Mouse (Mus musculus) cerebellum, postnatal 25 days (tissue): ENCODE measurements around the gene Mmp23.
"Not testable (repeated sequence)": the region's sequence is repeated elsewhere in the genome, so short reads cannot be mapped to it uniquely, and the experiment has no call there.

Source experiments
- DNase-seq, 2 experiments: peaks; one replicate each; pipeline ENCODE4 v3.0.0; 2021; ENCODE audit warnings: mixed read lengths in 2 of 2

Mmp23 gene

GRCm38 (mm10) chr4:155654456-155655298 is 1.5 kb upstream of the Mmp23 start:
- DNase-seq: peak; percentile 76 to 82

GRCm38 (mm10) chr4:155654183-155654455 is 935 bp upstream of the Mmp23 start:
- no peak for DNase-seq

- peak; percentile 71 to 73 for DNase-seq
Measured at GRCm38 (mm10) chr4:155653451-155654182, 433 bp upstream of the Mmp23 start.

GRCm38 (mm10) chr4:155652283-155653085 is 700 bp downstream of the Mmp23 start:
- DNase-seq: peak in 1 of 2 experiments; percentile 65

- DNase-seq: peak in 1 of 2 experiments; percentile 18
Measured at GRCm38 (mm10) chr4:155651553-155652269, 1.5 kb downstream of the Mmp23 start.

GRCm38 (mm10) chr4:155649355-155649754 is 3.8 kb downstream of the Mmp23 start:
- peak; percentile 27 to 44 for DNase-seq

- DNase-seq: no peak
Measured at GRCm38 (mm10) chr4:155645721-155646120, 7.5 kb downstream of the Mmp23 start.

GRCm38 (mm10) chr4:155645308-155645707 is 7.9 kb downstream of the Mmp23 start, which contains the start of gene Gm10563:
TSS of gene Gm10563 (minus strand) at chr4:155645408.
- not testable (repeated sequence) for DNase-seq

- DNase-seq: no peak
Measured at GRCm38 (mm10) chr4:155643531-155643930, 9.7 kb downstream of the Mmp23 start.

GRCm38 (mm10) chr4:155635766-155636499 is 17.3 kb downstream of the Mmp23 start:
- DNase-seq: no peak

- no peak for DNase-seq
Measured at GRCm38 (mm10) chr4:155630267-155630666, 22.9 kb downstream of the Mmp23 start.

- peak; percentile 97 for DNase-seq
Measured at GRCm38 (mm10) chr4:155624338-155625291, 28.6 kb downstream of the Mmp23 start, which contains the start of gene Cdk11b. TSS of gene Cdk11b (plus strand) at chr4:155624854.

GRCm38 (mm10) chr4:155618321-155618720 is 34.9 kb downstream of the Mmp23 start:
- no peak for DNase-seq

- no peak for DNase-seq
Measured at GRCm38 (mm10) chr4:155613264-155613663, 39.9 kb downstream of the Mmp23 start.

GRCm38 (mm10) chr4:155611860-155612259 is 41.3 kb downstream of the Mmp23 start:
- DNase-seq: no peak

- DNase-seq: no peak
Measured at GRCm38 (mm10) chr4:155606825-155607224, 46.4 kb downstream of the Mmp23 start.

- no peak for DNase-seq
Measured at GRCm38 (mm10) chr4:155605132-155605531, 48.1 kb downstream of the Mmp23 start.

GRCm38 (mm10) chr4:155603801-155604200 is 49.4 kb downstream of the Mmp23 start:
- no peak for DNase-seq

- no peak for DNase-seq
Measured at GRCm38 (mm10) chr4:155602753-155603152, 50.4 kb downstream of the Mmp23 start.

- no peak for DNase-seq
Measured at GRCm38 (mm10) chr4:155601997-155602456, 51.2 kb downstream of the Mmp23 start.
